Mouse (Mus musculus) liver, embryonic 16.5 days (tissue): ENCODE data around the gene Dnajc5g. TPM values are rescaled to one million over a fixed set of nuclear protein-coding genes. Genes with fewer than 3 reads are reported as not detected.

Experiments
- ATAC-seq: fragments of 200-750 bp; cut with Nextera tagmentation; 2 replicates; pipeline ENCODE4 v1.8.0; 2017; ENCODE audit warnings: low read depth, mild to moderate bottlenecking, moderate number of reproducible peaks, moderate library complexity
- H3K27ac ChIP-seq: fragments of 300-500 bp; sonication (generic); 2 replicates; pipeline ENCODE4 v1.5.1; 2014; ENCODE audit warnings: mild to moderate bottlenecking, low read length
- H3K27me3 ChIP-seq: fragments of 300-500 bp; sonication (generic); 2 replicates; pipeline ENCODE4 v1.6.1; 2014; ENCODE audit warnings: low read depth, low read length, mixed read lengths; ENCODE audit not compliant: control insufficient read depth, insufficient read depth
- H3K36me3 ChIP-seq: fragments of 300-500 bp; sonication (generic); 2 replicates; pipeline ENCODE4 v1.6.1; 2014; ENCODE audit warnings: mild to moderate bottlenecking; ENCODE audit not compliant: control insufficient read depth, insufficient read depth
- H3K4me1 ChIP-seq: fragments of 300-500 bp; sonication (generic); 2 replicates; pipeline ENCODE4 v1.6.1; 2014; ENCODE audit warnings: low read depth, low read length, mixed read lengths; ENCODE audit not compliant: control insufficient read depth
- H3K4me2 ChIP-seq: fragments of 300-500 bp; sonication (generic); 2 replicates; pipeline ENCODE4 v1.6.1; 2014; ENCODE audit warnings: low read depth, low read length, mixed read lengths
- H3K4me3 ChIP-seq: fragments of 300-500 bp; sonication (generic); 2 replicates; pipeline ENCODE4 v1.5.1; 2014; ENCODE audit warnings: low read depth, mild to moderate bottlenecking, low read length
- H3K9ac ChIP-seq: fragments of 300-500 bp; sonication (generic); 2 replicates; pipeline ENCODE4 v1.6.1; 2014; ENCODE audit warnings: low read depth, low read length
- H3K9me3 ChIP-seq: fragments of 300-500 bp; sonication (generic); replicated peaks from 2 replicates; pipeline ENCODE4 v1.6.1; 2016; ENCODE audit warnings: low read length; ENCODE audit not compliant: control insufficient read depth
- WGBS: fragments of 180-500 bp; shearing (Covaris S2); extraction: QIAGEN DNeasy Blood & Tissue Kit; methylation state at CpG from one replicate; pipeline ENCODE4 v1.1.7; 2014; ENCODE audit not compliant: insufficient replicate concordance; 5-methylcytosine and 5-hydroxymethylcytosine counted together
- polyA plus RNA-seq: library from polyadenylated mRNA; unstranded; fragments of >200 nt; fragmentation: Nextera tagmentation; extraction: Ambion mirVana; gene quantifications from 2 replicates; pipeline ENCODE4 v1.2.1, GENCODE M21; 2015

Dnajc5g gene
- polyA plus RNA-seq, 1 experiment from 2014 or later = not detected

- WGBS = 26% methylated on average over 5 of the region's 5 CpGs
These were observed 20.0 kb downstream of the Dnajc5g start for GRCm38 (mm10) chr5:31126050-31126449.

GRCm38 (mm10) chr5:31136730-31137424 lies 30.8 kb downstream of the Dnajc5g start:
- WGBS = 2% methylated on average over 33 of the region's 33 CpGs
- Histone ChIP-seq H3K36me3 (no peaks in the 10 kb centered on the region), H3K27me3 (peaks cover 54% of the 10 kb centered on the region), H3K4me3 (no peak overlapping the region), H3K9ac (no peak overlapping the region), H3K27ac (no peak overlapping the region), H3K4me2 (no peak overlapping the region), H3K4me1 (peaks cover 2% of the 10 kb centered on the region), H3K9me3 (no peaks in the 10 kb centered on the region)
- no peak for ATAC-seq

More at GRCm38 (mm10) chr5:31126050-31126449, 20.0 kb downstream of the Dnajc5g start:
- no peak for ATAC-seq
- H3K9me3 ChIP-seq = no peaks in the 10 kb centered on the region
- no peaks in the 10 kb centered on the region for H3K27me3 ChIP-seq
- no peak overlapping the region for H3K27ac ChIP-seq
- no peaks in the 10 kb centered on the region for H3K36me3 ChIP-seq
- H3K4me1 ChIP-seq = no peaks in the 10 kb centered on the region
- no peak overlapping the region for H3K4me2 ChIP-seq
- H3K4me3 ChIP-seq = no peak overlapping the region
- no peak overlapping the region for H3K9ac ChIP-seq

GRCm38 (mm10) chr5:31137658-31138057 lies 31.6 kb downstream of the Dnajc5g start:
- Histone ChIP-seq H3K4me2 (no peak overlapping the region), H3K27ac (no peak overlapping the region), H3K4me1 (peaks cover 2% of the 10 kb centered on the region), H3K9me3 (no peaks in the 10 kb centered on the region), H3K27me3 (peaks cover 54% of the 10 kb centered on the region), H3K36me3 (no peaks in the 10 kb centered on the region), H3K9ac (no peak overlapping the region), H3K4me3 (no peak overlapping the region)
- 2% methylated on average over 13 of the region's 13 CpGs for WGBS
- no peak for ATAC-seq

GRCm38 (mm10) chr5:31138241-31138967 lies 32.3 kb downstream of the Dnajc5g start, which contains the start of gene Ucn:
Gene Ucn, minus strand, starts transcription at chr5:31138829.
- no peak within 1 kb of the TSS for H3K4me3 ChIP-seq
- no peak within 1 kb of the TSS for H3K4me2 ChIP-seq
- WGBS = 3% methylated on average over 52 of the region's 52 CpGs
- H3K27ac ChIP-seq = no peak within 1 kb of the TSS
- no peak for ATAC-seq
- no peaks in the 10 kb centered on the region for H3K36me3 ChIP-seq
- H3K9me3 ChIP-seq = no peaks in the 10 kb centered on the region
- peaks cover 54% of the 10 kb centered on the region for H3K27me3 ChIP-seq
- H3K4me1 ChIP-seq = peaks cover 2% of the 10 kb centered on the region
- no peak within 1 kb of the TSS for H3K9ac ChIP-seq

GRCm38 (mm10) chr5:31138968-31139425 lies 32.9 kb downstream of the Dnajc5g start:
- H3K4me3 ChIP-seq = no peak overlapping the region
- peaks cover 2% of the 10 kb centered on the region for H3K4me1 ChIP-seq
- no peak overlapping the region for H3K9ac ChIP-seq
- H3K36me3 ChIP-seq = no peaks in the 10 kb centered on the region
- no peak overlapping the region for H3K4me2 ChIP-seq
- H3K27ac ChIP-seq = no peak overlapping the region
- no peak for ATAC-seq
- peaks cover 54% of the 10 kb centered on the region for H3K27me3 ChIP-seq
- H3K9me3 ChIP-seq = no peaks in the 10 kb centered on the region
- 8% methylated on average over 9 of the region's 9 CpGs for WGBS

GRCm38 (mm10) chr5:31149781-31150180 lies 43.7 kb downstream of the Dnajc5g start:
- Histone ChIP-seq H3K4me2 (no peak overlapping the region), H3K9ac (no peak overlapping the region), H3K9me3 (no peaks in the 10 kb centered on the region), H3K27me3 (no peaks in the 10 kb centered on the region), H3K36me3 (no peaks in the 10 kb centered on the region), H3K4me3 (no peak overlapping the region), H3K27ac (no peak overlapping the region), H3K4me1 (peaks cover 11% of the 10 kb centered on the region)
- 77% methylated on average over 4 of the region's 4 CpGs for WGBS
- ATAC-seq = no peak

- Histone ChIP-seq H3K9me3 (no peaks in the 10 kb centered on the region), H3K4me2 (no peak overlapping the region), H3K36me3 (peaks cover under 1% of the 10 kb centered on the region; the same call in 1 of the 2 replicates), H3K4me1 (peaks cover 13% of the 10 kb centered on the region), H3K9ac (no peak overlapping the region), H3K27ac (no peak overlapping the region), H3K27me3 (no peaks in the 10 kb centered on the region), H3K4me3 (no peak overlapping the region)
- 77% methylated on average over 3 of the region's 3 CpGs for WGBS
- ATAC-seq = no peak
These were observed 45.7 kb downstream of the Dnajc5g start for GRCm38 (mm10) chr5:31151746-31152145.

- 38% methylated on average over 6 of the region's 6 CpGs for WGBS
These were observed 47.5 kb downstream of the Dnajc5g start for GRCm38 (mm10) chr5:31153516-31154151.

More at GRCm38 (mm10) chr5:31153516-31154151, 47.5 kb downstream of the Dnajc5g start:
- no peaks in the 10 kb centered on the region for H3K27me3 ChIP-seq
- peak overlapping the region; percentile 72 for H3K9ac ChIP-seq
- H3K4me3 ChIP-seq = peak overlapping the region; percentile 76
- peak overlapping the region; percentile 87 for H3K4me2 ChIP-seq
- peak overlapping the region; percentile 10; the same call in 1 of the 2 replicates for H3K27ac ChIP-seq
- peaks cover 19% of the 10 kb centered on the region for H3K36me3 ChIP-seq
- no peak for ATAC-seq
- H3K4me1 ChIP-seq = peaks cover 13% of the 10 kb centered on the region
- H3K9me3 ChIP-seq = no peaks in the 10 kb centered on the region
